Mouse (Mus musculus): ENCODE data around the gene Prss12. TPM values are rescaled to one million over a fixed set of nuclear protein-coding genes. Genes with fewer than 3 reads are reported as not detected.

Prss12 gene
- polyA plus RNA-seq (2021), result 0.06 TPM

GRCm38 (mm10) chr3:123446708-123447537 lies at the start of gene Prss12:
Gene Prss12, plus strand, starts transcription at chr3:123446913.
- CTCF ChIA-PET, result interaction anchor here (1.2 to 1.7 kb wide), 2 partner anchors 8 to 11 kb away, joined by 3 to 6 read pairs; no protein-coding TSS in a partner anchor
- DNase-seq (ENCODE audit: low read depth, low spot score), result no peak
- in situ Hi-C loops (cut with MboI; ENCODE audit: low pct_unique_long_range_greater_than_20kb), result no loop called here
- ATAC-seq, result peak; percentile 66
- peaks cover 34% of the 10 kb centered on the region for H3K27me3 ChIP-seq
- POLR2A ChIA-PET, result no interaction called here
- no peak for TF ChIP-seq CTCF (IDR thresholded peaks at IDR 0.05)

GRCm38 (mm10) chr3:123397562-123398481 lies 48.9 kb upstream of the Prss12 start:
- H3K27me3 ChIP-seq, result peaks cover 5% of the 10 kb centered on the region
- ChIA-PET POLR2A (no interaction called here), CTCF (interaction anchor here (1.8 kb wide), 1 partner anchor 14 kb away, joined by 7 read pairs; no protein-coding TSS in a partner anchor)
- DNase-seq (ENCODE audit: low read depth, low spot score) (no peak), ATAC-seq (no peak)
- TF ChIP-seq CTCF (IDR thresholded peaks at IDR 0.05), result no peak
- in situ Hi-C loops (cut with MboI; ENCODE audit: low pct_unique_long_range_greater_than_20kb), result loop anchor here (25.0 kb wide), 1 partner anchor 864 kb away; no protein-coding TSS in a partner anchor

GRCm38 (mm10) chr3:123404945-123405344 lies 41.8 kb upstream of the Prss12 start:
- ChIA-PET POLR2A (no interaction called here), CTCF (no interaction called here)
- no peak for TF ChIP-seq CTCF (IDR thresholded peaks at IDR 0.05)
- ATAC-seq (peak; percentile 44), DNase-seq (ENCODE audit: low read depth, low spot score) (no peak)
- peaks cover 3% of the 10 kb centered on the region for H3K27me3 ChIP-seq
- in situ Hi-C loops (cut with MboI; ENCODE audit: low pct_unique_long_range_greater_than_20kb), result no loop called here

GRCm38 (mm10) chr3:123411821-123412578 lies 34.7 kb upstream of the Prss12 start:
- ATAC-seq (no peak), DNase-seq (ENCODE audit: low read depth, low spot score) (no peak)
- POLR2A ChIA-PET, result no interaction called here
- in situ Hi-C loops (cut with MboI; ENCODE audit: low pct_unique_long_range_greater_than_20kb), result no loop called here
- peaks cover 5% of the 10 kb centered on the region for H3K27me3 ChIP-seq
- no peak for TF ChIP-seq CTCF (IDR thresholded peaks at IDR 0.05)
- CTCF ChIA-PET, result interaction anchor here (0.9 to 2.1 kb wide), 2 partner anchors 13 to 29 kb away, joined by 3 to 7 read pairs; no protein-coding TSS in a partner anchor

GRCm38 (mm10) chr3:123413173-123413572 lies 33.5 kb upstream of the Prss12 start:
- H3K27me3 ChIP-seq, result peaks cover 5% of the 10 kb centered on the region
- CTCF ChIA-PET, result no interaction called here
- peak; percentile 25 for TF ChIP-seq CTCF (IDR thresholded peaks at IDR 0.05)
- POLR2A ChIA-PET, result no interaction called here
- DNase-seq (ENCODE audit: low read depth, low spot score), result no peak
- no peak for ATAC-seq
- in situ Hi-C loops (cut with MboI; ENCODE audit: low pct_unique_long_range_greater_than_20kb), result no loop called here

GRCm38 (mm10) chr3:123425647-123426046 lies 21.1 kb upstream of the Prss12 start:
- CTCF ChIA-PET, result interaction anchor here (1.2 kb wide), 1 partner anchor 29 kb away, joined by 3 read pairs; no protein-coding TSS in a partner anchor
- no peaks in the 10 kb centered on the region for H3K27me3 ChIP-seq
- DNase-seq (ENCODE audit: low read depth, low spot score) (no peak), ATAC-seq (no peak)
- POLR2A ChIA-PET, result no interaction called here
- in situ Hi-C loops (cut with MboI; ENCODE audit: low pct_unique_long_range_greater_than_20kb), result no loop called here
- no peak for TF ChIP-seq CTCF (IDR thresholded peaks at IDR 0.05)

- ATAC-seq, result no peak
- H3K27me3 ChIP-seq, result no peaks in the 10 kb centered on the region
- in situ Hi-C loops (cut with MboI; ENCODE audit: low pct_unique_long_range_greater_than_20kb), result no loop called here
- CTCF ChIA-PET, result interaction anchor here (1.2 kb wide), 1 partner anchor 9 kb away, joined by 5 read pairs; no protein-coding TSS in a partner anchor
- POLR2A ChIA-PET, result no interaction called here
- no peak for DNase-seq (ENCODE audit: low read depth, low spot score)
- TF ChIP-seq CTCF (IDR thresholded peaks at IDR 0.05), result no peak
Measured at GRCm38 (mm10) chr3:123428005-123428404, 18.7 kb upstream of the Prss12 start.

GRCm38 (mm10) chr3:123429597-123430458 lies 16.9 kb upstream of the Prss12 start:
- ChIA-PET CTCF (interaction anchor here (1.0 to 1.4 kb wide), 2 partner anchors 9 to 20 kb away, joined by 3 read pairs; no protein-coding TSS in a partner anchor), POLR2A (no interaction called here)
- ATAC-seq (no peak), DNase-seq (ENCODE audit: low read depth, low spot score) (no peak)
- no peak for TF ChIP-seq CTCF (IDR thresholded peaks at IDR 0.05)
- no peaks in the 10 kb centered on the region for H3K27me3 ChIP-seq
- in situ Hi-C loops (cut with MboI; ENCODE audit: low pct_unique_long_range_greater_than_20kb), result no loop called here

- POLR2A ChIA-PET, result no interaction called here
- no peak for ATAC-seq
- no peak for DNase-seq (ENCODE audit: low read depth, low spot score)
- TF ChIP-seq CTCF (IDR thresholded peaks at IDR 0.05), result no peak
- CTCF ChIA-PET, result interaction anchor here (1.6 kb wide), 1 partner anchor 23 kb away, joined by 5 read pairs; no protein-coding TSS in a partner anchor
- in situ Hi-C loops (cut with MboI; ENCODE audit: low pct_unique_long_range_greater_than_20kb), result no loop called here
- no peaks in the 10 kb centered on the region for H3K27me3 ChIP-seq
Measured at GRCm38 (mm10) chr3:123431951-123432674, 14.6 kb upstream of the Prss12 start.
